Mouse (Mus musculus) G1E (cell line): ENCODE results near the gene Tmem165.

Experiments
- CTCF ChIP-seq: IDR thresholded peaks from 2 replicates; pipeline ENCODE4 v1.5.1; 2012; ENCODE audit warnings: low read depth, low read length, inconsistent platforms, mixed read lengths
- GATA1 ChIP-seq: IDR thresholded peaks from 2 replicates; pipeline ENCODE4 v1.6.1; 2012; ENCODE audit warnings: borderline replicate concordance, low read length, inconsistent platforms, mixed read lengths
- GATA2 ChIP-seq: IDR thresholded peaks from 2 replicates; pipeline ENCODE4 v1.6.1; 2012; ENCODE audit warnings: low read depth, low read length, inconsistent platforms, borderline replicate concordance
- POLR2AphosphoS5 ChIP-seq: IDR thresholded peaks from 2 replicates; pipeline ENCODE4 v1.6.1; 2012; ENCODE audit warnings: low read depth, low read length, inconsistent platforms; ENCODE audit not compliant: insufficient replicate concordance
- TAL1 ChIP-seq: conservative IDR thresholded peaks from 2 replicates; pipeline ENCODE4 v1.6.1; 2012; ENCODE audit warnings: low read depth, low read length, inconsistent platforms, mixed read lengths

DNA sequence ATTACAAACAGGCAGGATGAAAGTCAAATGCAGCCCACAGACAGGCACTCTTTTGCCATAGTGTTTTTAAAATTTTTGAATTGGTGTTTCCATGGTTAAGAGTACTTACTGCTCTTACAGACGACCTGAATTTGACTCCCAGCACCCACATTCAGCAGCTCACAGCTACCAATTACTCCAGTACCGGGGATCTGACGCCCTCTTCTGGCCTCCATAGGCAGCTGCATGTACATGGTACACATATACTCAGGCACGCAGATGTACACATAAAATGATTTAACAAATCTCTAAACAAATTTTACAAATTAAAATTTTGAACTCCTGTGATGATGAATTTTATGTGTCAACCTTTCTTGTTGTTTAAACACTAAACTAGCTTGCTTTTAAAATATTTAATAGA, 13.2 kb upstream of the Tmem165 start:
- no peak for TF ChIP-seq POLR2AphosphoS5
- no peak for TF ChIP-seq CTCF
- TF ChIP-seq GATA1 = no peak
- no peak for TF ChIP-seq GATA2
- TF ChIP-seq TAL1 = no peak
